Mouse (Mus musculus) kidney, adult 2 months (tissue): ENCODE data around the gene Lmna. TPM values are rescaled to one million over a fixed set of nuclear protein-coding genes. Genes with fewer than 3 reads are reported as not detected.
A peak's percentile ranks its signal among the peaks of the same experiment; 100 is the strongest.

ENCODE experiments used
- DNase-seq: peaks from one replicate; pipeline ENCODE4 v3.0.0; 2021
- H3K27ac ChIP-seq: fragments of 200-500 bp; 2 replicates; pipeline ENCODE4 v1.5.1; 2012; ENCODE audit warnings: low read depth, low read length, control low read depth, inconsistent platforms; ENCODE audit not compliant: insufficient read depth
- H3K27me3 ChIP-seq: fragments of 200-500 bp; replicated peaks from 2 replicates; pipeline ENCODE4 v1.6.1; 2012; ENCODE audit warnings: mild to moderate bottlenecking, moderate library complexity, low read length, inconsistent platforms; ENCODE audit not compliant: control insufficient read depth, insufficient read depth
- H3K36me3 ChIP-seq: fragments of 200-500 bp; 2 replicates; pipeline ENCODE4 v1.6.1; 2012; ENCODE audit warnings: mild to moderate bottlenecking, moderate library complexity, low read length, inconsistent platforms; ENCODE audit not compliant: control insufficient read depth, insufficient read depth
- H3K4me1 ChIP-seq: fragments of 200-500 bp; 2 replicates; pipeline ENCODE4 v1.6.1; 2011; ENCODE audit warnings: low read length; ENCODE audit not compliant: control insufficient read depth, insufficient read depth
- H3K4me3 ChIP-seq: fragments of 200-500 bp; 2 replicates; pipeline ENCODE4 v1.5.1; 2011; ENCODE audit warnings: mild to moderate bottlenecking, low read depth, low read length, control low read depth; ENCODE audit not compliant: insufficient read depth
- CTCF ChIP-seq: fragments of 200-500 bp; conservative IDR thresholded peaks from 2 replicates; pipeline ENCODE4 v1.5.1; 2011; ENCODE audit warnings: low read depth, mild to moderate bottlenecking, control low read depth, low read length, moderate library complexity, mixed read lengths; ENCODE audit not compliant: insufficient read depth, insufficient read length
- POLR2A ChIP-seq: fragments of 200-500 bp; IDR thresholded peaks from one replicate; pipeline ENCODE4 v1.6.1; 2011; ENCODE audit warnings: low read depth, low read length, control low read depth
- WGBS: fragments of 180-500 bp; shearing (Covaris S2); methylation state at CpG from one replicate; pipeline ENCODE4 v1.1.7; 2018; 5-methylcytosine and 5-hydroxymethylcytosine counted together
- polyA plus RNA-seq: library from polyadenylated mRNA; depleted of rRNA; stranded (reverse); fragments of >200 nt; gene quantifications from 2 replicates; pipeline ENCODE4 v1.2.3, GENCODE M21; 2012

The Lmna gene
- polyA plus RNA-seq, 1 experiment = 55.2 TPM

GRCm38 (mm10) chr3:88450379-88451131 is 59.2 kb downstream of the Lmna start:
- TF ChIP-seq CTCF (no peak), POLR2A (no peak)
- no peaks in the 10 kb centered on the region for H3K27me3 ChIP-seq
- no peak overlapping the region for H3K4me3 ChIP-seq
- H3K27ac ChIP-seq = no peak overlapping the region
- peaks cover 16% of the 10 kb centered on the region; the same call in 1 of the 2 replicates for H3K4me1 ChIP-seq
- no peak for DNase-seq
- 82% methylated on average over 12 of the region's 12 CpGs for WGBS
- peaks cover 1% of the 10 kb centered on the region; the same call in 1 of the 2 replicates for H3K36me3 ChIP-seq

- TF ChIP-seq CTCF (no peak), POLR2A (no peak)
- 46% methylated on average over 21 of the region's 21 CpGs for WGBS
- H3K4me1 ChIP-seq = peaks cover 15% of the 10 kb centered on the region; the same call in 1 of the 2 replicates
- H3K4me3 ChIP-seq = no peak overlapping the region
- H3K36me3 ChIP-seq = peaks cover 1% of the 10 kb centered on the region; the same call in 1 of the 2 replicates
- no peak for DNase-seq
- no peak overlapping the region for H3K27ac ChIP-seq
- no peaks in the 10 kb centered on the region for H3K27me3 ChIP-seq
These were observed 60.2 kb downstream of the Lmna start for GRCm38 (mm10) chr3:88449395-88450023.

GRCm38 (mm10) chr3:88448443-88448842 is 61.3 kb downstream of the Lmna start:
- peaks cover 1% of the 10 kb centered on the region; the same call in 1 of the 2 replicates for H3K36me3 ChIP-seq
- no peaks in the 10 kb centered on the region for H3K27me3 ChIP-seq
- H3K4me3 ChIP-seq = no peak overlapping the region
- WGBS = 70% methylated on average over 8 of the region's 8 CpGs
- no peak for TF ChIP-seq POLR2A
- TF ChIP-seq CTCF = no peak
- DNase-seq = no peak
- no peak overlapping the region for H3K27ac ChIP-seq
- peaks cover 7% of the 10 kb centered on the region; the same call in 1 of the 2 replicates for H3K4me1 ChIP-seq

GRCm38 (mm10) chr3:88447676-88448183 is 62.0 kb downstream of the Lmna start:
- no peaks in the 10 kb centered on the region for H3K27me3 ChIP-seq
- WGBS = 55% methylated on average over 8 of the region's 8 CpGs
- H3K36me3 ChIP-seq = peaks cover 1% of the 10 kb centered on the region; the same call in 1 of the 2 replicates
- DNase-seq = no peak
- H3K27ac ChIP-seq = no peak overlapping the region
- H3K4me3 ChIP-seq = no peak overlapping the region
- H3K4me1 ChIP-seq = peaks cover 4% of the 10 kb centered on the region; the same call in 1 of the 2 replicates
- TF ChIP-seq POLR2A (no peak), CTCF (no peak)

- Histone ChIP-seq H3K27me3 (no peaks in the 10 kb centered on the region), H3K4me3 (no peak overlapping the region), H3K27ac (0 out of 2 replicates have a peak overlapping the region, but pooled peaks have one; percentile 9), H3K36me3 (peaks cover 1% of the 10 kb centered on the region; the same call in 1 of the 2 replicates), H3K4me1 (peaks cover 4% of the 10 kb centered on the region; the same call in 1 of the 2 replicates)
- TF ChIP-seq POLR2A (no peak), CTCF (no peak)
- 61% methylated on average over 8 of the region's 8 CpGs for WGBS
- no peak for DNase-seq
These were observed 63.2 kb downstream of the Lmna start for GRCm38 (mm10) chr3:88446471-88447123.

GRCm38 (mm10) chr3:88442888-88443287 is 66.9 kb downstream of the Lmna start:
- Histone ChIP-seq H3K27ac (peak overlapping the region; percentile 2; the same call in 1 of the 2 replicates), H3K27me3 (no peaks in the 10 kb centered on the region), H3K4me1 (peaks cover 27% of the 10 kb centered on the region), H3K36me3 (peaks cover 1% of the 10 kb centered on the region; the same call in 1 of the 2 replicates), H3K4me3 (no peak overlapping the region)
- no peak for DNase-seq
- TF ChIP-seq POLR2A (no peak), CTCF (no peak)
- 62% methylated on average over 7 of the region's 7 CpGs for WGBS
